Mouse (Mus musculus) CH12.LX (cell line): ENCODE measurements at regions not wholly inside any gene's neighbourhood (a gene's known extent, or its start where the extent isn't known, plus 50 kb on each side); places are given as distances from the start of the nearest gene placed in this dataset.

Experiments used
- DNase-seq: peaks from one replicate; pipeline ENCODE4 v3.0.0-alpha.2; 2013; ENCODE audit errors: extremely low read depth
- H3K27ac ChIP-seq: 2 replicates; pipeline ENCODE4 v1.5.1; 2012; ENCODE audit warnings: low read depth, mild to moderate bottlenecking, control low read depth, moderate library complexity; ENCODE audit not compliant: insufficient read depth
- H3K27me3 ChIP-seq: replicated peaks from 2 replicates; pipeline ENCODE3; 2012; ENCODE audit warnings: inconsistent platforms
- H3K36me3 ChIP-seq, 2 experiments: replicated peaks in 1 of 2; 2 replicates each; pipeline versions ENCODE3 to v1.6.1; 2012; ENCODE audit warnings: inconsistent platforms in 1 of 2, low read length in 1 of 2, mild to moderate bottlenecking in 1 of 2, mixed read lengths in 1 of 2, moderate library complexity in 1 of 2; ENCODE audit not compliant: control insufficient read depth in 1 of 2, insufficient read depth in 1 of 2
- H3K4me1 ChIP-seq, 2 experiments: 2 replicates each; pipeline ENCODE4 v1.6.1; 2012; ENCODE audit warnings: inconsistent platforms in 1 of 2, moderate library complexity in 1 of 2; ENCODE audit not compliant: insufficient read depth in 2 of 2, control insufficient read depth in 1 of 2
- H3K4me2 ChIP-seq: 2 replicates; pipeline ENCODE4 v1.6.1; 2012; ENCODE audit warnings: low read depth, mild to moderate bottlenecking, control low read depth; ENCODE audit not compliant: poor library complexity, insufficient read depth, severe bottlenecking
- H3K4me3 ChIP-seq, 3 experiments: fragments of 150-350 bp in 1 of 3; sonication (generic) in 1 of 3; replicated peaks in 1 of 3; 2 replicates each; pipeline versions ENCODE3 to v1.5.1; 2011 to 2012; ENCODE audit warnings: low read depth in 2 of 3, low read length in 2 of 3, mild to moderate bottlenecking in 2 of 3, moderate library complexity in 2 of 3, control low read depth in 1 of 3, improper control_type of control experiment in 1 of 3, inconsistent platforms in 1 of 3, mixed read lengths in 1 of 3; ENCODE audit not compliant: poor library complexity in 1 of 3
- H3K79me2 ChIP-seq: replicated peaks from 2 replicates; pipeline ENCODE4 v1.6.1; 2012; ENCODE audit warnings: mild to moderate bottlenecking, moderate library complexity; ENCODE audit not compliant: control insufficient read depth, poor library complexity, insufficient read depth, severe bottlenecking; ENCODE audit errors: extremely low read depth
- H3K9ac ChIP-seq: 2 replicates; pipeline ENCODE4 v1.6.1; 2012; ENCODE audit warnings: low read depth, mild to moderate bottlenecking, control low read depth, moderate library complexity; ENCODE audit not compliant: insufficient read depth
- H3K9me3 ChIP-seq: replicated peaks from 2 replicates; pipeline ENCODE3; 2012; ENCODE audit warnings: low read length, inconsistent platforms, mixed read lengths
- CHD1 ChIP-seq: IDR thresholded peaks from 2 replicates; pipeline ENCODE4 v1.6.1; 2012; ENCODE audit warnings: low read depth, low read length, improper control_type of control experiment, inconsistent platforms
- E2F4 ChIP-seq: IDR thresholded peaks from 2 replicates; pipeline ENCODE4 v1.6.1; 2011; ENCODE audit warnings: low read depth, low read length, improper control_type of control experiment; ENCODE audit not compliant: insufficient replicate concordance
- ELF1 ChIP-seq: IDR thresholded peaks from 2 replicates; pipeline ENCODE4 v1.6.1; 2014; ENCODE audit warnings: low read depth, mild to moderate bottlenecking, inconsistent platforms, low read length, improper control_type of control experiment
- EP300 ChIP-seq: IDR thresholded peaks from 2 replicates; pipeline ENCODE4 v1.6.1; 2011; ENCODE audit warnings: low read length, improper control_type of control experiment
- GABPA ChIP-seq: IDR thresholded peaks from 2 replicates; pipeline ENCODE4 v1.6.1; 2012; ENCODE audit warnings: low read depth, low read length, improper control_type of control experiment, inconsistent platforms; ENCODE audit not compliant: insufficient replicate concordance
- JUN ChIP-seq: IDR thresholded peaks from 2 replicates; pipeline ENCODE4 v1.6.1; 2011; ENCODE audit warnings: low read depth, mild to moderate bottlenecking, low read length, improper control_type of control experiment, moderate library complexity; ENCODE audit not compliant: insufficient read depth
- MAFK ChIP-seq: IDR thresholded peaks from 2 replicates; pipeline ENCODE4 v1.6.1; 2011; ENCODE audit warnings: low read length, improper control_type of control experiment; ENCODE audit not compliant: insufficient replicate concordance
- MEF2A ChIP-seq: IDR thresholded peaks from 2 replicates; pipeline ENCODE4 v1.6.1; 2014; ENCODE audit warnings: low read depth, mild to moderate bottlenecking, inconsistent platforms, low read length, improper control_type of control experiment, borderline replicate concordance
- MXI1 ChIP-seq: IDR thresholded peaks from 2 replicates; pipeline ENCODE4 v1.6.1; 2011; ENCODE audit warnings: mild to moderate bottlenecking, low read depth, low read length, improper control_type of control experiment
- MYC ChIP-seq: IDR thresholded peaks from 2 replicates; pipeline ENCODE4 v1.6.1; 2011; ENCODE audit warnings: low read depth, mild to moderate bottlenecking, improper control_type of control experiment, low read length
- NELFE ChIP-seq: IDR thresholded peaks from 2 replicates; pipeline ENCODE4 v1.6.1; 2011; ENCODE audit warnings: low read depth, low read length, improper control_type of control experiment
- NRF1 ChIP-seq: IDR thresholded peaks from 2 replicates; pipeline ENCODE4 v1.6.1; 2014; ENCODE audit warnings: low read depth, mild to moderate bottlenecking, inconsistent platforms, low read length, improper control_type of control experiment, moderate library complexity
- POLR2A ChIP-seq: IDR thresholded peaks from 2 replicates; pipeline ENCODE4 v1.6.1; 2011; ENCODE audit warnings: low read depth, mild to moderate bottlenecking, improper control_type of control experiment, low read length
- SIN3A ChIP-seq: IDR thresholded peaks from 2 replicates; pipeline ENCODE4 v1.6.1; 2012; ENCODE audit warnings: low read length, improper control_type of control experiment, inconsistent platforms
- SMC3 ChIP-seq: IDR thresholded peaks from 2 replicates; pipeline ENCODE4 v1.6.1; 2011; ENCODE audit warnings: low read depth, low read length, improper control_type of control experiment
- TBP ChIP-seq: conservative IDR thresholded peaks from 2 replicates; pipeline ENCODE4 v1.6.1; 2011; ENCODE audit warnings: low read depth, low read length, improper control_type of control experiment
- USF1 ChIP-seq: IDR thresholded peaks from 2 replicates; pipeline ENCODE4 v1.6.1; 2014; ENCODE audit warnings: low read depth, mild to moderate bottlenecking, inconsistent platforms, low read length, improper control_type of control experiment
- USF2 ChIP-seq: conservative IDR thresholded peaks from 2 replicates; pipeline ENCODE4 v1.6.1; 2011; ENCODE audit warnings: low read depth, low read length, improper control_type of control experiment
- ZC3H11A ChIP-seq: IDR thresholded peaks from 2 replicates; pipeline ENCODE4 v1.6.1; 2012; ENCODE audit warnings: low read depth, mild to moderate bottlenecking, inconsistent platforms, low read length, improper control_type of control experiment
- ZKSCAN1 ChIP-seq: IDR thresholded peaks from 2 replicates; pipeline ENCODE4 v1.6.1; 2012; ENCODE audit warnings: low read depth, inconsistent platforms, low read length, improper control_type of control experiment, borderline replicate concordance
- ZMIZ1 ChIP-seq: IDR thresholded peaks from 2 replicates; pipeline ENCODE4 v1.6.1; 2012; ENCODE audit warnings: low read depth, mild to moderate bottlenecking, inconsistent platforms, low read length, improper control_type of control experiment
- dilution Hi-C: fragments of 300-500 bp; cut with MboI; formaldehyde crosslinking; loops from 2 replicates; pipeline ENCODE4 v1.14.3; 2020; ENCODE audit warnings: low sequenced_read_pairs; ENCODE audit not compliant: extremely low pct_unique_long_range_greater_than_20kb, extremely low pct_ligation_motif_present
- in situ Hi-C: fragments of 300-500 bp; cut with MboI; formaldehyde crosslinking; loops from 3 replicates; pipeline ENCODE4 v1.14.3; 2019; ENCODE audit warnings: low sequenced_read_pairs, low pct_ligation_motif_present, low pct_unique_long_range_greater_than_20kb, mixed read lengths

GRCm38 (mm10) chr14:86437383-86437782 lies 703.7 kb downstream of the Diaph3 start:
- Histone ChIP-seq H3K79me2 (no peaks in the 10 kb centered on the region), H3K27ac (no peak overlapping the region), H3K9me3 (peaks cover 8% of the 10 kb centered on the region), H3K36me3 (no peaks in the 10 kb centered on the region), H3K4me2 (no peak overlapping the region), H3K9ac (no peak overlapping the region), H3K27me3 (no peaks in the 10 kb centered on the region), H3K4me3 (no peak overlapping the region), H3K4me1 (no peaks in the 10 kb centered on the region)
- TF ChIP-seq ZC3H11A (no peak), TBP (no peak), E2F4 (no peak), SMC3 (no peak), JUN (no peak)
- in situ Hi-C loops (no loop called here), dilution Hi-C loops (no loop called here)
- DNase-seq: no peak

GRCm38 (mm10) chr14:86435345-86435744 lies 705.7 kb downstream of the Diaph3 start:
- H3K27ac ChIP-seq: no peak overlapping the region
- dilution Hi-C loops: no loop called here
- H3K79me2 ChIP-seq: no peaks in the 10 kb centered on the region
- no peak for DNase-seq
- H3K36me3 ChIP-seq: no peaks in the 10 kb centered on the region
- H3K9ac ChIP-seq: no peak overlapping the region
- H3K4me1 ChIP-seq: no peaks in the 10 kb centered on the region
- H3K4me3 ChIP-seq: no peak overlapping the region
- TF ChIP-seq GABPA (no peak), NRF1 (no peak), MYC (no peak), CHD1 (no peak), SMC3 (no peak), EP300 (no peak), ZKSCAN1 (no peak), MEF2A (no peak), MXI1 (no peak), SIN3A (no peak), ZMIZ1 (no peak), NELFE (no peak), ELF1 (no peak), USF1 (no peak), MAFK (no peak), USF2 (no peak), POLR2A (no peak)
- H3K27me3 ChIP-seq: no peaks in the 10 kb centered on the region
- in situ Hi-C loops: no loop called here
- no peak overlapping the region for H3K4me2 ChIP-seq
- peaks cover 4% of the 10 kb centered on the region for H3K9me3 ChIP-seq
